Mouse (Mus musculus) heart, embryonic 12.5 days (tissue): Measurements from ENCODE around the gene Elavl4. TPM values are rescaled to one million over a fixed set of nuclear protein-coding genes. Genes with fewer than 3 reads are reported as not detected.

ENCODE experiments used
- ATAC-seq: fragments of 200-750 bp; cut with Nextera tagmentation; 2 replicates; pipeline ENCODE4 v1.8.0; 2017; ENCODE audit warnings: moderate TSS enrichment, moderate library complexity; ENCODE audit not compliant: insufficient number of reproducible peaks, low FRiP score
- H3K27ac ChIP-seq: fragments of 300-500 bp; sonication (generic); 2 replicates; pipeline ENCODE4 v1.5.1; 2016; ENCODE audit warnings: mild to moderate bottlenecking, moderate library complexity; ENCODE audit not compliant: poor library complexity, severe bottlenecking
- H3K27me3 ChIP-seq: fragments of 300-500 bp; sonication (generic); replicated peaks from 2 replicates; pipeline ENCODE4 v1.6.1; 2016; ENCODE audit warnings: mild to moderate bottlenecking, moderate library complexity
- H3K36me3 ChIP-seq: fragments of 300-500 bp; sonication (generic); 2 replicates; pipeline ENCODE4 v1.6.1; 2016; ENCODE audit warnings: mild to moderate bottlenecking, moderate library complexity
- H3K4me1 ChIP-seq: fragments of 300-500 bp; sonication (generic); replicated peaks from 2 replicates; pipeline ENCODE4 v1.6.1; 2016; ENCODE audit warnings: mild to moderate bottlenecking
- H3K4me2 ChIP-seq: fragments of 300-500 bp; sonication (generic); 2 replicates; pipeline ENCODE4 v1.6.1; 2016; ENCODE audit warnings: mild to moderate bottlenecking, moderate library complexity
- H3K4me3 ChIP-seq: fragments of 300-500 bp; sonication (generic); 2 replicates; pipeline ENCODE4 v1.5.1; 2016; ENCODE audit warnings: mild to moderate bottlenecking
- H3K9ac ChIP-seq: fragments of 300-500 bp; sonication (generic); 2 replicates; pipeline ENCODE4 v1.6.1; 2016; ENCODE audit warnings: mild to moderate bottlenecking, moderate library complexity
- H3K9me3 ChIP-seq: fragments of 300-500 bp; sonication (generic); replicated peaks from 2 replicates; pipeline ENCODE4 v1.6.1; 2016; ENCODE audit warnings: mild to moderate bottlenecking, moderate library complexity
- WGBS: fragments of 180-500 bp; shearing (Covaris S2); methylation state at CpG from one replicate; pipeline ENCODE4 v1.1.7; 2016; 5-methylcytosine and 5-hydroxymethylcytosine counted together
- polyA plus RNA-seq: library from polyadenylated mRNA; unstranded; fragments of >200 nt; fragmentation: Nextera tagmentation; extraction: Ambion mirVana; gene quantifications from 2 replicates; pipeline ENCODE4 v1.2.1, GENCODE M21; 2016

Gene Elavl4
- polyA plus RNA-seq, 1 experiment from 2014 or later, result 3.3 TPM

DNA sequence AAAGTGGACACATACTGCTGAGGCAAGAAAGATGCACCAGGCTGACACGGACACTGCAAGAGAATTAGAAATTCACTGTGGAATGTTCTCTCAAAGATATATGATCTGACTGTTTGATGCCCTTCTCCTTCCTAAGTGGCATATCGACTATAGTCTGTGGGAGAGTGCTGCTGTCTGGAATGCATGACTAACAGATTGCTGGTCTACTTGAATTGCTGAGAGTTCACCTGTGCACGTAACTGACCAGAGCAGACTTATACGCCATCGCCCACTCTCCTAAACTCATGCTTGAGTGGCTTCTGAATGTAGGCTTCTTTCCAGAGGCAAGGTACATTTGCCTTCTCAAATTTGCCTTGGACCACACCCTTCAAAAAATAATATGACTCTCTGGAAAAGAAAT, 58.5 kb downstream of the Elavl4 start:
- ATAC-seq, result no peak
- WGBS, result 70% methylated on average over 5 of the region's 5 CpGs

GRCm38 (mm10) chr4:110292471-110292870, 59.2 kb downstream of the Elavl4 start:
- WGBS, result 77% methylated on average over 10 of the region's 10 CpGs
- H3K27me3 ChIP-seq, result no peaks in the 10 kb centered on the region
- no peak overlapping the region for H3K4me2 ChIP-seq

More for the DNA sequence above, 58.5 kb downstream of the Elavl4 start:
- Histone ChIP-seq H3K4me3 (no peak overlapping the region), H3K9me3 (no peaks in the 10 kb centered on the region), H3K27ac (no peak overlapping the region), H3K36me3 (no peaks in the 10 kb centered on the region), H3K4me2 (no peak overlapping the region), H3K9ac (no peak overlapping the region), H3K27me3 (no peaks in the 10 kb centered on the region), H3K4me1 (no peaks in the 10 kb centered on the region)

GRCm38 (mm10) chr4:110290544-110291095, 61.1 kb downstream of the Elavl4 start:
- H3K9me3 ChIP-seq, result no peaks in the 10 kb centered on the region
- H3K9ac ChIP-seq, result no peak overlapping the region
- H3K36me3 ChIP-seq, result no peaks in the 10 kb centered on the region
- no peak overlapping the region for H3K27ac ChIP-seq
- ATAC-seq, result no peak
- H3K27me3 ChIP-seq, result no peaks in the 10 kb centered on the region
- no peak overlapping the region for H3K4me2 ChIP-seq
- 72% methylated on average over 7 of the region's 7 CpGs for WGBS
- no peak overlapping the region for H3K4me3 ChIP-seq
- H3K4me1 ChIP-seq, result peaks cover 16% of the 10 kb centered on the region; the same call in 1 of the 2 replicates

More at GRCm38 (mm10) chr4:110292471-110292870, 59.2 kb downstream of the Elavl4 start:
- Histone ChIP-seq H3K9ac (no peak overlapping the region), H3K4me1 (0 out of 2 replicates have a peak, but pooled peaks cover 2% of the 10 kb centered on the region), H3K27ac (no peak overlapping the region), H3K36me3 (no peaks in the 10 kb centered on the region), H3K9me3 (no peaks in the 10 kb centered on the region), H3K4me3 (no peak overlapping the region)
- no peak for ATAC-seq

GRCm38 (mm10) chr4:110290056-110290455, 61.7 kb downstream of the Elavl4 start:
- Histone ChIP-seq H3K27ac (no peak overlapping the region), H3K27me3 (no peaks in the 10 kb centered on the region), H3K9ac (no peak overlapping the region), H3K4me3 (no peak overlapping the region), H3K4me1 (peaks cover 20% of the 10 kb centered on the region; the same call in 1 of the 2 replicates), H3K4me2 (no peak overlapping the region), H3K9me3 (no peaks in the 10 kb centered on the region), H3K36me3 (no peaks in the 10 kb centered on the region)
- 69% methylated on average over 12 of the region's 12 CpGs for whole genome bisulfite sequencing
- ATAC-seq, result no peak

DNA sequence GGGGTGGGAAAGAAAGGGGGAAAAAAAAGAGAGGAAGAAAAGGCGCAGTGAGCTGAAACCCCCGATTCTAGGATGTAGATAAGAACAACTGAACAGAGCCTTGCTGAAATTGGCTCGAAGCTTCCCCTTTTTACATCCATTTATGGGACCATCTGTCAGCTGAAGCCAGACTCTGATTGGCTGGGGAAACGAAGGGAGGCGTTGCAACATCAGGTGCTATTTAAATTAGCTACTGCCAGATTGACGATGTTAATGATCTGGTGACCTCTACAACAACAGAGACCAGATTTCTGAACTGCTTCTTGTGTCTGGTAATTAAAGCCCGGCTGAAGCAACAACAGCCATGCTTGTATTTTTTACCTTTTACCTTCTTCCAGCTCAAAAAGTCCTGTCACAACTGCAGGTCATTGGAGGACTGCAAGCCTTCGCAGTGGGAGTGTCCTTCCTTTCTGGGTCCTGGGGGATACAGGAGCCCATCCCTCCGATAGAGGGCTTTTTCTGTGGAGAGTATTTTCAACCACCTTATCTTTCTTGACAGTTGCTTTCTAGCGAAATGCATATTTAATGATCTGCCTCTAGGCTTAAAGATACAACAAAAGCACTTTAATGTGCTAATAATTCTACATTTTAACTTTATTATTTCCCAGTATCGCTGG, 64.2 kb downstream of the Elavl4 start:
- Histone ChIP-seq H3K9me3 (no peaks in the 10 kb centered on the region), H3K4me3 (no peak overlapping the region), H3K27ac (no peak overlapping the region), H3K36me3 (no peaks in the 10 kb centered on the region), H3K27me3 (no peaks in the 10 kb centered on the region), H3K4me1 (peaks cover 20% of the 10 kb centered on the region; the same call in 1 of the 2 replicates), H3K9ac (no peak overlapping the region), H3K4me2 (peak overlapping the region; percentile 29)
- WGBS, result 26% methylated on average over 11 of the region's 11 CpGs
- no peak for ATAC-seq

- H3K27ac ChIP-seq, result no peak overlapping the region
- H3K4me2 ChIP-seq, result peak overlapping the region; percentile 54
- ATAC-seq, result no peak
- H3K9me3 ChIP-seq, result no peaks in the 10 kb centered on the region
- WGBS, result 72% methylated on average over 7 of the region's 7 CpGs
- H3K9ac ChIP-seq, result no peak overlapping the region
- no peaks in the 10 kb centered on the region for H3K36me3 ChIP-seq
- no peaks in the 10 kb centered on the region for H3K27me3 ChIP-seq
- peak overlapping the region; percentile 25; the same call in 1 of the 2 replicates for H3K4me3 ChIP-seq
- peaks cover 20% of the 10 kb centered on the region; the same call in 1 of the 2 replicates for H3K4me1 ChIP-seq
Measured at GRCm38 (mm10) chr4:110286841-110287240, 64.9 kb downstream of the Elavl4 start.

DNA sequence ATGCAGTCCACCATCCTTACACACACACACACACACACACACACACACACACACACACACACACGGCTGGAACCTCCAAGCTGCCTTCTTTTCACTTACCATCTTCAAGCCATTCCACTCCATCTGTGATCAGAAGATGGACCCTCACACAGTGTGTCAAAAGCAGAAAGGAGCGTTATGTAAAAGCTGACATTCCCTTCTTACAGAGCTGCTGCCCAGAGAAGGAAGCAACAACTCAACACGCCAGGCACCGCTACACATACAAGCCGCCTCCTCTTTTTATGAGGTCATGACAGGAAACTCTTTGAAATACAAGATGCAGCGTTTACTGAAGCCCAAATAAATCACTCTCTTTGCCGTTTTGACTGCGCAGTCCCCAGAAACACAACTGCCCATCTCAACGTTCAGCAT, 65.3 kb downstream of the Elavl4 start:
- H3K27me3 ChIP-seq, result no peaks in the 10 kb centered on the region
- peak overlapping the region; percentile 25 for H3K4me3 ChIP-seq
- peak overlapping the region; percentile 54 for H3K4me2 ChIP-seq
- no peak overlapping the region for H3K9ac ChIP-seq
- no peaks in the 10 kb centered on the region for H3K36me3 ChIP-seq
- 49% methylated on average over 9 of the region's 9 CpGs for whole genome bisulfite sequencing
- peaks cover 20% of the 10 kb centered on the region; the same call in 1 of the 2 replicates for H3K4me1 ChIP-seq
- H3K9me3 ChIP-seq, result no peaks in the 10 kb centered on the region
- no peak overlapping the region for H3K27ac ChIP-seq
- ATAC-seq, result no peak

GRCm38 (mm10) chr4:110285346-110286330, 66.1 kb downstream of the Elavl4 start:
- no peak overlapping the region for H3K27ac ChIP-seq
- peak; percentile 51; the same call in 1 of the 2 replicates for ATAC-seq
- no peaks in the 10 kb centered on the region for H3K27me3 ChIP-seq
- H3K4me1 ChIP-seq, result peaks cover 20% of the 10 kb centered on the region; the same call in 1 of the 2 replicates
- peak overlapping the region; percentile 17 for H3K4me3 ChIP-seq
- 16% methylated on average over 15 of the region's 15 CpGs for WGBS
- no peak overlapping the region for H3K9ac ChIP-seq
- H3K4me2 ChIP-seq, result peak overlapping the region; percentile 54
- H3K36me3 ChIP-seq, result no peaks in the 10 kb centered on the region
- no peaks in the 10 kb centered on the region for H3K9me3 ChIP-seq

DNA sequence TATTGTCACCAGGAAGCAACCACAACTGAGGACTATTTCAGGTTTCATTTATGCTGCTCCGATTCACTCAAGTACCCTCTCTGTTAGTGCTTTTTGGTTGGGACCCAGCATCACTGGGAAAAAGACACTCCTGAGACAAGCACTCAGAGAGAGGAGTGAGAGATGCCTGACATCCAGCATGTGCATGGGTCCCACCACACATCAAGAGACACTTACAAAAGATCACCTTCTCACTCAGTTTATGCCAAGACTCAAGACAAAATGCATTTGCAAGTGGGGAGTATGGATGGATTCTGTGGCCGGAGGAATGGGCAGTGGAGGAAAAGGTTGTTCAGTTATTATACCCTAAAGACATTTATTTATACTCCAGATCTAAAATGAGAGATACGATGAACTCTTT, 67.3 kb downstream of the Elavl4 start:
- no peak overlapping the region for H3K4me3 ChIP-seq
- H3K27me3 ChIP-seq, result no peaks in the 10 kb centered on the region
- no peak overlapping the region for H3K27ac ChIP-seq
- WGBS, result 81% methylated on average over 3 of the region's 3 CpGs
- H3K4me2 ChIP-seq, result no peak overlapping the region
- no peak for ATAC-seq
- no peak overlapping the region for H3K9ac ChIP-seq
- H3K36me3 ChIP-seq, result no peaks in the 10 kb centered on the region
- peaks cover 20% of the 10 kb centered on the region; the same call in 1 of the 2 replicates for H3K4me1 ChIP-seq
- no peaks in the 10 kb centered on the region for H3K9me3 ChIP-seq

- Histone ChIP-seq H3K27me3 (no peaks in the 10 kb centered on the region), H3K4me3 (no peak overlapping the region), H3K36me3 (no peaks in the 10 kb centered on the region), H3K9me3 (no peaks in the 10 kb centered on the region), H3K27ac (no peak overlapping the region), H3K9ac (no peak overlapping the region), H3K4me1 (0 out of 2 replicates have a peak, but pooled peaks cover 4% of the 10 kb centered on the region), H3K4me2 (no peak overlapping the region)
- no peak for ATAC-seq
- 41% methylated on average over 4 of the region's 4 CpGs for whole genome bisulfite sequencing
Measured at GRCm38 (mm10) chr4:110270046-110270445, 81.7 kb downstream of the Elavl4 start.
